Mouse (Mus musculus) stomach, embryonic 15.5 days (tissue): ENCODE measurements around the gene Sae1. TPM values are rescaled to one million over a fixed set of nuclear protein-coding genes. Genes with fewer than 3 reads are reported as not detected.

Source experiments
- ATAC-seq: fragments of 200-750 bp; cut with Nextera tagmentation; 2 replicates; pipeline ENCODE4 v1.8.0; 2017; ENCODE audit warnings: low read depth, moderate number of reproducible peaks, moderate TSS enrichment; ENCODE audit not compliant: insufficient read depth, low FRiP score
- H3K27ac ChIP-seq: fragments of 300-500 bp; sonication (generic); 2 replicates; pipeline ENCODE4 v1.5.1; 2015; ENCODE audit warnings: mild to moderate bottlenecking, inconsistent platforms
- H3K27me3 ChIP-seq: fragments of 300-500 bp; sonication (generic); replicated peaks from 2 replicates; pipeline ENCODE4 v1.6.1; 2015; ENCODE audit warnings: inconsistent platforms
- H3K36me3 ChIP-seq: fragments of 300-500 bp; sonication (generic); 2 replicates; pipeline ENCODE4 v1.6.1; 2015; ENCODE audit warnings: inconsistent platforms
- H3K4me1 ChIP-seq: fragments of 300-500 bp; sonication (generic); 2 replicates; pipeline ENCODE4 v1.6.1; 2015; ENCODE audit warnings: inconsistent platforms
- H3K4me2 ChIP-seq: fragments of 300-500 bp; sonication (generic); 2 replicates; pipeline ENCODE4 v1.6.1; 2015; ENCODE audit warnings: mild to moderate bottlenecking, inconsistent platforms
- H3K4me3 ChIP-seq: fragments of 300-500 bp; sonication (generic); replicated peaks from 2 replicates; pipeline ENCODE4 v1.5.1; 2015; ENCODE audit warnings: inconsistent platforms
- H3K9ac ChIP-seq: fragments of 300-500 bp; sonication (generic); 2 replicates; pipeline ENCODE4 v1.6.1; 2015; ENCODE audit warnings: inconsistent platforms
- H3K9me3 ChIP-seq: fragments of 300-500 bp; sonication (generic); 2 replicates; pipeline ENCODE4 v1.6.1; 2016; ENCODE audit warnings: inconsistent platforms
- WGBS: fragments of 180-500 bp; shearing (Covaris S2); methylation state at CpG from one replicate; pipeline ENCODE4 v1.1.7; 2015; 5-methylcytosine and 5-hydroxymethylcytosine counted together
- polyA plus RNA-seq: library from polyadenylated mRNA; unstranded; fragments of >200 nt; fragmentation: Nextera tagmentation; extraction: Ambion mirVana; gene quantifications from 2 replicates; pipeline ENCODE4 v1.2.1, GENCODE M21; 2015

Sae1 gene
- polyA plus RNA-seq, 1 experiment from 2014 or later = 272 TPM

- Histone ChIP-seq H3K9me3 (no peaks in the 10 kb centered on the region), H3K9ac (no peak overlapping the region), H3K27ac (no peak overlapping the region), H3K4me3 (no peak overlapping the region), H3K27me3 (no peaks in the 10 kb centered on the region), H3K36me3 (peaks cover 39% of the 10 kb centered on the region), H3K4me2 (no peak overlapping the region), H3K4me1 (peaks cover 4% of the 10 kb centered on the region)
- ATAC-seq = no peak
- WGBS = 73% methylated on average over 3 of the region's 3 CpGs
These were observed 58.5 kb downstream of the Sae1 start for GRCm38 (mm10) chr7:16329146-16329545.

DNA sequence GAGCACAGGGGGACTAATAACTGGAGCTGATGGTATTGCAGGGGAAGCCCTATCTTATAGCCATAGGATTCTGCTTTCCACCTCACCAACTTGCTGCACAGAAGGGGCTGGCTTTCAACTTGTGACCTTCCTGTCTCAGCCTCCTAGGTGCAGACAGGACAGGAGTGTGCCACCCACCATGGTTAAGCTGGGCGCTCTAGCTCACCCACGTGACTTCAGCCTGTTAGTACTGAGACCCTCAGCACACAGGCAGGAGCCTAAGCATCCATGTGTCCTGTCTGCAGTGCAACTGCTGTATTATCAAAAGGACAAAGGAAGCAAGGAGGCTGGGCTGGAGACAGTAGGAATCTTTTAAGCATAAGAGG, 61.0 kb downstream of the Sae1 start:
- Histone ChIP-seq H3K27ac (0 out of 2 replicates have a peak overlapping the region, but pooled peaks have one; percentile 21), H3K9me3 (no peaks in the 10 kb centered on the region), H3K4me3 (no peak overlapping the region), H3K9ac (no peak overlapping the region), H3K4me1 (peaks cover 4% of the 10 kb centered on the region), H3K36me3 (peaks cover 20% of the 10 kb centered on the region), H3K27me3 (no peaks in the 10 kb centered on the region), H3K4me2 (no peak overlapping the region)
- 89% methylated on average over 2 of the region's 2 CpGs for WGBS
- no peak for ATAC-seq

DNA sequence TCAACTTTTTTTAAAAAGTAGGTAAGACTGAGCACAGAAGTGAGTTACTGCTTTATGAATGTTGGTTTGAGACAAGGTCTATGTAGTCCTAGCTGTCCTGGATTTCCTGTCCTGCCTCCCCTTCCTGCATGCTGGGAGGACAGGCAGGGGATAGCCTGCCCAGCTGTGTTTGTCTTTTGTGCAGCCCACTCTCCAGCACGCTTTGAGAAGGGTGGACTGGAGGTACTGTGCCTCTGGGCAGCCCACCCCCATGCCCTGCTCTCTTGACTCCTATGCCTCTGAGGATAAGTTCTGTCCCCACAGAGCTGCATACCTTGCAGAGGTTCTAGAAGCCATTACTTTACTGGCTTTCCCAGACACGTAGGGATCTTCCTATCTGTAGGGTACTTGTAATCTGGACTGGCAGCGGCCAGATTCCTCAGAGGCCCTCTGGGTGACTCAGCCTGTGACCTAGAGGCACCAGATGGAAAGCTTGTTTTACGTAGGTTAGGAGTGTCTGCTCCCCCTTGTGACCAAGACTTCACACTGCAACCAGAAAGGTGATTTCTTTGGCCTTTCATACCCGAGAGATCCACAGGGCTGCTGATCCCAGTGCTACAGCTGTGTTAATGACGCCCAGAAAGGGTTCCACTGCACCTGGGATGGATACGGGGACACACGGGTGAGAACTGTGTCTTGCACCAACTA, 61.5 kb downstream of the Sae1 start:
- peak overlapping the region; percentile 57; the same call in 1 of the 2 replicates for H3K27ac ChIP-seq
- peaks cover 4% of the 10 kb centered on the region for H3K4me1 ChIP-seq

GRCm38 (mm10) chr7:16324661-16325060, 62.9 kb downstream of the Sae1 start:
- Histone ChIP-seq H3K27me3 (no peaks in the 10 kb centered on the region), H3K4me3 (no peak overlapping the region), H3K36me3 (peaks cover 14% of the 10 kb centered on the region; the same call in 1 of the 2 replicates), H3K4me1 (peaks cover 4% of the 10 kb centered on the region), H3K27ac (peak overlapping the region; percentile 35; the same call in 1 of the 2 replicates), H3K4me2 (no peak overlapping the region), H3K9ac (no peak overlapping the region), H3K9me3 (no peaks in the 10 kb centered on the region)
- ATAC-seq = no peak
- 59% methylated on average over 7 of the region's 7 CpGs for WGBS

More for the DNA sequence above, 61.5 kb downstream of the Sae1 start:
- ATAC-seq = peak; percentile 62
- Histone ChIP-seq H3K9ac (no peak overlapping the region), H3K27me3 (no peaks in the 10 kb centered on the region), H3K4me3 (no peak overlapping the region), H3K36me3 (peaks cover 20% of the 10 kb centered on the region), H3K9me3 (no peaks in the 10 kb centered on the region), H3K4me2 (no peak overlapping the region)
- 16% methylated on average over 8 of the region's 8 CpGs for WGBS

DNA sequence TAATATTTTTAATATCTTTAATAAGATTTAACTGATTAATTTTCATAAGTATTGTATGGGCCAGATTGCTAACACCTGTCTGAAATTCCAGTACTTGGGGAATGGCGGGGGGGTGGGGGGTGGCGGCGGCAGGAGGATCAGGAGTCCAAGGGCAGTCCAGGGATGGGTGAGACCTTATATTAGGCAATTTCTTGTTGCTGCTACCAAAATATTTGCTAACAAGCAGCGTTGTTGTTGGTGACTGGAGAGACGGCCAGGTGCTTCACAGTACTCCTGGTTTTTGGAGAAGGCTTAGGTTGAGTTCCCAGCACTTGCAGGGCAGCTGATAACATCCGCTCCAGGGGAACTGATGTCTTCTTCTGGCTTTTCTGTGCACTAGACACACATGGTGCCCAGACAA, 67.1 kb downstream of the Sae1 start:
- WGBS = 86% methylated on average over 6 of the region's 6 CpGs
- no peaks in the 10 kb centered on the region for H3K36me3 ChIP-seq
- no peak for ATAC-seq

GRCm38 (mm10) chr7:16319216-16319615, 68.4 kb downstream of the Sae1 start:
- Histone ChIP-seq H3K4me2 (no peak overlapping the region), H3K36me3 (no peaks in the 10 kb centered on the region), H3K4me3 (no peak overlapping the region), H3K9me3 (no peaks in the 10 kb centered on the region), H3K27ac (no peak overlapping the region), H3K9ac (no peak overlapping the region), H3K27me3 (no peaks in the 10 kb centered on the region), H3K4me1 (0 out of 2 replicates have a peak, but pooled peaks cover 3% of the 10 kb centered on the region)
- WGBS = 91% methylated on average over 4 of the region's 4 CpGs
- ATAC-seq = no peak

More for the DNA sequence above, 67.1 kb downstream of the Sae1 start:
- Histone ChIP-seq H3K4me1 (no peaks in the 10 kb centered on the region), H3K4me2 (no peak overlapping the region), H3K9ac (no peak overlapping the region), H3K27me3 (no peaks in the 10 kb centered on the region), H3K9me3 (no peaks in the 10 kb centered on the region), H3K27ac (no peak overlapping the region), H3K4me3 (no peak overlapping the region)

GRCm38 (mm10) chr7:16317094-16317493, 70.5 kb downstream of the Sae1 start:
- H3K36me3 ChIP-seq = no peaks in the 10 kb centered on the region
- no peak overlapping the region for H3K9ac ChIP-seq
- peaks cover 21% of the 10 kb centered on the region for H3K4me1 ChIP-seq
- 79% methylated on average over 14 of the region's 14 CpGs for WGBS
- H3K4me3 ChIP-seq = no peak overlapping the region
- H3K27ac ChIP-seq = no peak overlapping the region
- ATAC-seq = no peak
- H3K27me3 ChIP-seq = no peaks in the 10 kb centered on the region
- H3K4me2 ChIP-seq = no peak overlapping the region
- no peaks in the 10 kb centered on the region for H3K9me3 ChIP-seq

DNA sequence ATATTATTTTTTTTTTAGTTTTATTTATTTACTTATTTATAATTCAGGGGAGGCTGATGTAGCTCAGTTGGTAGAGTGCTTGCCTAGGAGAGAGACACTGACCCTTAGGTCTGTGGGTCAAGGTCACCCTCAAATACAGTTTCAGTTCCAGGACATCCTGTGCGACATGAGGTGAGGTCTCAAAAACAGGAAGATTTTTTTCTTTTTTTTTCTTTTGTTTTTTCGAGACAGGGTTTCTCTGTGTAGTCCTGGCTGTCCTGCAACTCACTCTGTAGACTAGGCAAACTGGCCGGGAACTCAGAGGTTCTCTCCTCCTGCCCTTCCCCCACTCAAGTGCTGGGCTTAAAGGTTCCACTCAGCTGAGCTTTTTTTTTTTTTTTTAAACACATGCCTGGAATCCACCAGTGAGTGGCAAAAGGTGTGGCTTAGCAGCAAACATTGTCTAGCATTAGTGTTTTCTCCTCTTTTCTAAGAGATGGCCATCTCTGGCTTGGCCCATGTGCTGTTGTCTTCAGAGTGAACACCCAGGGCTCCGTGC, 72.3 kb downstream of the Sae1 start:
- no peak overlapping the region for H3K4me2 ChIP-seq
- 49% methylated on average over 4 of the region's 4 CpGs for WGBS
- H3K36me3 ChIP-seq = no peaks in the 10 kb centered on the region
- H3K27ac ChIP-seq = no peak overlapping the region
- ATAC-seq = no peak
- H3K9ac ChIP-seq = no peak overlapping the region
- H3K9me3 ChIP-seq = no peaks in the 10 kb centered on the region
- H3K4me3 ChIP-seq = no peak overlapping the region
- H3K27me3 ChIP-seq = no peaks in the 10 kb centered on the region
- peaks cover 38% of the 10 kb centered on the region for H3K4me1 ChIP-seq

- Histone ChIP-seq H3K36me3 (no peaks in the 10 kb centered on the region), H3K4me1 (peaks cover 47% of the 10 kb centered on the region), H3K27ac (peak overlapping the region; percentile 97), H3K4me3 (peak overlapping the region; percentile 74), H3K9ac (0 out of 2 replicates have a peak overlapping the region, but pooled peaks have one; percentile 16), H3K4me2 (peak overlapping the region; percentile 99), H3K27me3 (no peaks in the 10 kb centered on the region), H3K9me3 (no peaks in the 10 kb centered on the region)
- no peak for ATAC-seq
- 14% methylated on average over 13 of the region's 13 CpGs for WGBS
These were observed 73.3 kb downstream of the Sae1 start for GRCm38 (mm10) chr7:16314221-16314775.

DNA sequence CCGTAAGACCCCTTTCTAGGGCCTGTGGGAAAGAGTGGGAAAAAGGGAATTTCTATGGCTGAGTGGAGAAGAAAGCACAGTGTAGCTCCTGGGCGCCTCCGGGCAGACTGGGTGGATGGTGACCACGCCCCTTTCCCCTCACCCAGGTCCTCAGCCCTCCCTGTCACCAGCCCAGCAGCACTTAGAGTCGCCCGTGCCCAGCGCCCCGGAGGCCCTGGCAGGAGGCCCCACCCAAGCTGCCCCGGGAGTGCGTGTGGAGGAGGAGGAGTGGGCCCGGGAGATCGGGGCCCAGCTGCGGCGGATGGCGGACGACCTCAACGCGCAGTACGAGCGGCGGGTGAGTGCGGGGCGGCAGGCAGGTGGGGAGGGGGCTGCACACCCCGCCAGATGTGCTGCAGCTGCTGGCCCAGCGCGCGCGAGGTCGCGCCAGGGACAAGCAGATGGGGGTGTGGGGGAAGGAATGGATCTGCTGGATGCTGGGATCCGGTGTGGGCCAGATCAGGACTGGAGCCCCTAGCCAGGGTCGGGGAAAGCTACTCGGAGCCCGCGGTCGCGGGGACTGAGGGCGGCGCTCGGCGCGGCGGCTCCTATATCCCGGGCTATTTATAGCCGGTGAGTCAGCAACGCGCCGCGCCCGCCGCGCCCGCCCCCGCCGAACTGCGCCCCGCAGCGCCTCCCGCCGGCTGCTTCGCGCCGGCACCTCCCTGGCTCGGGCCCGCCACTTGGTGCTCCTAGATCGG, 74.0 kb downstream of the Sae1 start:
- Histone ChIP-seq H3K4me3 (peak overlapping the region; percentile 74), H3K9ac (peak overlapping the region; percentile 82), H3K4me2 (peak overlapping the region; percentile 99), H3K27ac (peak overlapping the region; percentile 97), H3K9me3 (no peaks in the 10 kb centered on the region), H3K36me3 (no peaks in the 10 kb centered on the region), H3K4me1 (peaks cover 54% of the 10 kb centered on the region), H3K27me3 (no peaks in the 10 kb centered on the region)
- 1% methylated on average over 65 of the region's 66 CpGs for WGBS
- ATAC-seq = peak; percentile 72

DNA sequence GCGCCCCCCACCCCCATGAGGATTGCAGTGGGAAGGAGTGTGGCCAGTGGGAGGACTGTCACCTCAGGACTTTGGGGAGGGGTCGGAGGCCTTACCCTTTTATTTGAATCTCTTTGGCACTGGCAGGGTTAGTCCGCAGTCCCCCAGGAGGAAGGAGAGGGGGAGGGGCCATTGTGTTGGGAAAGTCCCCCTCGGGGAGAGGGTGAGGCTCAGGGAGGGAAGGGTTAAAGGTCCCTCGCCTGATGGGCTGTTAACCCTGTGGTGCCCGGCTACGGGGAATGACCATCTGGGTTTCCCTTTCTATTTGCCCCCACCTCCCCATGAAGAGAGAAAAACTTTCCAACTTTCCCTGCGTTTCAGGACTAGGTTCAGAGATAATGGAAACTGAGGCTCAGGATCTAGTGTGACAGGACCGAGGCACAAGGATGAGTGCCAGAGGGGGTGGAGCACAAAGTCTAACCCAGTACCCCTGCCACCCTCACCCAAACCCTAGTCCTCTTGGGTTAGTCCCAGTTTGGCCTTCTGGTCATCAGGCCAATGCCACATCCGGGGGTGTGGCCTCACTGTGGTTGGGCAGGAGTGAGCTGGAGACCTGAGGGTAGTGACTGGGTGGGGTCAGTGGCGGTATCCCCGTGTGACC, 74.8 kb downstream of the Sae1 start:
- WGBS = under 1% methylated on average over 11 of the region's 12 CpGs
- no peaks in the 10 kb centered on the region for H3K36me3 ChIP-seq
- ATAC-seq = peak; percentile 12; the same call in 1 of the 2 replicates

More for the DNA sequence above, 74.8 kb downstream of the Sae1 start:
- no peaks in the 10 kb centered on the region for H3K27me3 ChIP-seq
- H3K27ac ChIP-seq = peak overlapping the region; percentile 97
- peaks cover 58% of the 10 kb centered on the region for H3K4me1 ChIP-seq
- peak overlapping the region; percentile 86 for H3K9ac ChIP-seq
- peak overlapping the region; percentile 99 for H3K4me2 ChIP-seq
- H3K4me3 ChIP-seq = peak overlapping the region; percentile 74
- no peaks in the 10 kb centered on the region for H3K9me3 ChIP-seq
